Mouse (Mus musculus) liver, embryonic 14.5 days (tissue): Measurements from ENCODE around the gene Asb10. TPM values are rescaled to one million over a fixed set of nuclear protein-coding genes. Genes with fewer than 3 reads are reported as not detected.

Source experiments
- ATAC-seq: fragments of 200-750 bp; cut with Nextera tagmentation; 2 replicates; pipeline ENCODE4 v1.8.0; 2017; ENCODE audit warnings: moderate number of reproducible peaks, mild to moderate bottlenecking, moderate library complexity; ENCODE audit not compliant: insufficient read depth
- DNase-seq, 3 experiments: peaks; one replicate each; pipeline ENCODE4 v3.0.0-alpha.2; 2012 to 2013; ENCODE audit warnings: low read depth in 3 of 3, low spot score in 3 of 3
- H3K27ac ChIP-seq: fragments of 300-500 bp; sonication (generic); 2 replicates; pipeline ENCODE4 v1.5.1; 2014; ENCODE audit warnings: moderate library complexity, mild to moderate bottlenecking, control low read depth, inconsistent platforms
- H3K27me3 ChIP-seq: fragments of 300-500 bp; sonication (generic); 2 replicates; pipeline ENCODE4 v1.6.1; 2014; ENCODE audit warnings: mild to moderate bottlenecking, low read length, moderate library complexity; ENCODE audit not compliant: control insufficient read depth, insufficient read depth
- H3K36me3 ChIP-seq: fragments of 300-500 bp; sonication (generic); replicated peaks from 2 replicates; pipeline ENCODE4 v1.6.1; 2014; ENCODE audit warnings: low read depth; ENCODE audit not compliant: control insufficient read depth, insufficient read depth
- H3K4me1 ChIP-seq, 2 experiments: fragments of 200-500 bp in 1 of 2; fragments of 300-500 bp in 1 of 2; sonication (generic) in 1 of 2; replicated peaks; 2 replicates each; pipeline ENCODE4 v1.6.1; 2012 to 2014; ENCODE audit warnings: antibody characterized with exemption in 1 of 2, inconsistent platforms in 1 of 2, low read length in 1 of 2; ENCODE audit not compliant: control insufficient read depth in 2 of 2, insufficient read depth in 2 of 2
- H3K4me2 ChIP-seq: fragments of 300-500 bp; sonication (generic); 2 replicates; pipeline ENCODE4 v1.6.1; 2014; ENCODE audit warnings: low read depth, mild to moderate bottlenecking, control low read depth, moderate library complexity
- H3K4me3 ChIP-seq, 2 experiments: fragments of 200-500 bp in 1 of 2; fragments of 300-500 bp in 1 of 2; sonication (generic) in 1 of 2; 2 replicates each; pipeline ENCODE4 v1.5.1; 2012 to 2014; ENCODE audit warnings: low read depth in 2 of 2, low read length in 2 of 2, mild to moderate bottlenecking in 2 of 2, control low read depth in 1 of 2, inconsistent platforms in 1 of 2, moderate library complexity in 1 of 2; ENCODE audit not compliant: insufficient read depth in 1 of 2
- H3K9ac ChIP-seq: fragments of 300-500 bp; sonication (generic); replicated peaks from 2 replicates; pipeline ENCODE4 v1.6.1; 2014; ENCODE audit warnings: mild to moderate bottlenecking, control low read depth, moderate library complexity
- H3K9me3 ChIP-seq: fragments of 300-500 bp; sonication (generic); 2 replicates; pipeline ENCODE4 v1.6.1; 2016; ENCODE audit warnings: low read length, mixed read lengths; ENCODE audit not compliant: control insufficient read depth
- CTCF ChIP-seq: IDR thresholded peaks from 2 replicates; pipeline ENCODE4 v1.5.1; 2016; ENCODE audit warnings: antibody characterized with exemption, low read depth, control low read depth
- EP300 ChIP-seq: IDR thresholded peaks from 2 replicates; pipeline ENCODE4 v1.6.1; 2016; ENCODE audit warnings: antibody characterized with exemption, low read depth
- WGBS: fragments of 180-500 bp; shearing (Covaris S2); extraction: QIAGEN DNeasy Blood & Tissue Kit; methylation state at CpG from one replicate; pipeline ENCODE4 v1.1.7; 2014; ENCODE audit not compliant: insufficient replicate concordance; 5-methylcytosine and 5-hydroxymethylcytosine counted together
- polyA plus RNA-seq, 2 experiments: library from polyadenylated mRNA; depleted of rRNA in 1 of 2; stranded (reverse) in 1 of 2; unstranded in 1 of 2; fragments of >200 nt; fragmentation: Nextera tagmentation in 1 of 2; extraction: Ambion mirVana in 1 of 2; gene quantifications; 2 replicates each; pipeline versions ENCODE4 v1.2.1 to v1.2.3; 2012 to 2014

Asb10 gene
- polyA plus RNA-seq, 2 experiments, result 0.08 TPM; not detected in 1

- DNase-seq (no peak), ATAC-seq (no peak)
- Histone ChIP-seq H3K4me1 (no peaks in the 10 kb centered on the region; a peak in 1 of 4 replicates), H3K4me2 (no peak overlapping the region), H3K9ac (no peak overlapping the region), H3K27ac (no peak overlapping the region), H3K4me3 (no peak overlapping the region), H3K27me3 (no peaks in the 10 kb centered on the region; the same call in 1 of the 2 replicates), H3K36me3 (no peaks in the 10 kb centered on the region), H3K9me3 (no peaks in the 10 kb centered on the region)
- WGBS, result 67% methylated on average over 5 of the region's 5 CpGs
- no peak for TF ChIP-seq CTCF
- no peak for TF ChIP-seq EP300
Measured at GRCm38 (mm10) chr5:24536511-24536910, 4.3 kb downstream of the Asb10 start.

DNA sequence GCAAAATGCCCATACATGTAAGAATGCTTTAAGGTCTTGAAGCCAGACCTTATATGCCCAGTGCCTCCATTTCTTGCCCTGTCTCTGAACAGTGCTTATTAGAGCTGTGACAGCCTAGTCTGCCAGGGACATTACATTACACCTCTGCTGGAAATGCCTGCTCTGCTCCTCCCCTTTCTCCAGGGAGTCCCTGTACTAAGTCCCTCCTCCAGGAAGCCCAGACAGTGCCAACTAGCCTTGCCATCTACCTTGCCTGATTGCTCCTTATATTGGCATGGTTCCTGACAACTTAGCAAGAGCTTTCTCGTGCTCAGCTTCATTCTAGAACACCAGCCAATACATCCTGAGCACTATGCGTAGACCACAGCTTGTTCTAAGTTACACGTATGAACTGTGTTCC, 5.0 kb downstream of the Asb10 start:
- WGBS, result 51% methylated on average over 3 of the region's 3 CpGs
- Histone ChIP-seq H3K36me3 (no peaks in the 10 kb centered on the region), H3K27ac (no peak overlapping the region), H3K9ac (no peak overlapping the region), H3K4me3 (no peak overlapping the region), H3K9me3 (no peaks in the 10 kb centered on the region), H3K4me1 (no peaks in the 10 kb centered on the region), H3K4me2 (no peak overlapping the region), H3K27me3 (no peaks in the 10 kb centered on the region; the same call in 1 of the 2 replicates)
- ATAC-seq (no peak), DNase-seq (no peak)
- TF ChIP-seq EP300, result no peak
- no peak for TF ChIP-seq CTCF

DNA sequence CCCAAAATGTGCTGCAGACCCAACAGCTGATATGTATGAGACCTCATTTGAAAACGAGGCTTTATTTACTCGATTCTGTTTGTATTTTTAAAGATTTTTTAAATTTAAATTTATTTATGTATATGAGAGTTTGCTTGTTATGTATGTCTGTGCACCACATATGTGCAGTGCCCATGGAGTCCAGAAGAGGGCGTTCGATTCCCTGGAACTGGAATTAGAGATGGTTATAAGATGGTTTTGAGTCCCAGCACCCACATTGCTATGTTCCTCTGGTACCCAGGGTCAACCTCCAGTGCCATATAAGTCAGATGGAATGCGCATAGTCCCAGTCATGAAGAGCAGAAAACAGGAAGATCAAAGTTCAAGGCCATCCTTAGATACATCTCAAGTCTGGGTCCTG, 6.5 kb downstream of the Asb10 start:
- Histone ChIP-seq H3K4me1 (no peaks in the 10 kb centered on the region), H3K9ac (no peak overlapping the region), H3K27me3 (peaks cover 7% of the 10 kb centered on the region), H3K36me3 (no peaks in the 10 kb centered on the region), H3K9me3 (no peaks in the 10 kb centered on the region), H3K4me2 (no peak overlapping the region), H3K4me3 (no peak overlapping the region), H3K27ac (no peak overlapping the region)
- DNase-seq (no peak), ATAC-seq (no peak)
- WGBS, result 27% methylated on average over 5 of the region's 5 CpGs
- TF ChIP-seq CTCF (peak; percentile 34; the same call in 1 of the 2 replicates), EP300 (no peak)

GRCm38 (mm10) chr5:24533391-24533790, 7.4 kb downstream of the Asb10 start:
- ATAC-seq, result no peak
- TF ChIP-seq CTCF (no peak), EP300 (no peak)
- 49% methylated on average over 11 of the region's 11 CpGs for WGBS
- H3K9me3 ChIP-seq, result no peaks in the 10 kb centered on the region
- no peak overlapping the region for H3K27ac ChIP-seq
- H3K9ac ChIP-seq, result no peak overlapping the region
- H3K27me3 ChIP-seq, result peaks cover 16% of the 10 kb centered on the region
- DNase-seq, result no peak
- H3K36me3 ChIP-seq, result no peaks in the 10 kb centered on the region
- H3K4me3 ChIP-seq, result no peak overlapping the region
- H3K4me2 ChIP-seq, result no peak overlapping the region
- H3K4me1 ChIP-seq, result no peaks in the 10 kb centered on the region

DNA sequence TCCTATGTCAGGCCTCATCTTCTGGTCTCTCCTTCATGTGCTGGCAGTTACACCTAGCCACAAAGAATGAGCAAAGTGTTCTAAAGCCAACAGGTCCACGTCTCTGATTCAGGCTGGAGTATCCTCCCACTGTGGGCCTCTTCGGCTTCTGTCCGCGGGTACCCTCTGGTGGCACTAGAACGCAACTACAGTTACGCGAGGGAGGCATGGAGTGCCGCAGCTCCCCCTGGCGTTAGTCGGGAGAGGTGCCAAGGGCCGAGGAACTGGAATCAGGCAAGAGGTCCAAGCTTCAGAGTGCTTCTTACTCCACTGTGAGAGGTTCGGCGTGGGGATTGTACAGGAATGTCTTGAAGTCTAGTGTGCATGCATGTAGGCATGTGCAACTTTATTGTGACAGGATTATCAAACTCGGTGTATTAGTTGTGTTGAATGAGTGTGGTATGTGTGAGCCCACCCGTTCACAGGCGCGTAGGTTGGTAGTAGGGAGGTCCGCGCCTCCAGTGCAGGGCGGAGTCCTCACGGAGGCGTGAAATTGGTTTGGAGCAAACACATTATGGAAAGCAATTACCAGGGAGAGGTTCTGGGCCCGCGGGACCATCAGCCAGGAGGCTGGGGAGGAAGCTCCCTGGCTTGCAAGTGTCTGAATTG, 10.6 kb downstream of the Asb10 start:
- no peaks in the 10 kb centered on the region for H3K4me1 ChIP-seq
- no peak overlapping the region for H3K4me2 ChIP-seq
- no peaks in the 10 kb centered on the region for H3K9me3 ChIP-seq
- no peak overlapping the region for H3K9ac ChIP-seq
- H3K27ac ChIP-seq, result no peak overlapping the region
- ATAC-seq, result peak; percentile 55; the same call in 1 of the 2 replicates
- DNase-seq, result peak; percentile 57 to 71 (median 61)
- TF ChIP-seq CTCF (peak; percentile 100), EP300 (no peak)
- H3K4me3 ChIP-seq, result no peak overlapping the region
- WGBS, result 15% methylated on average over 24 of the region's 24 CpGs
- H3K27me3 ChIP-seq, result peaks cover 48% of the 10 kb centered on the region
- H3K36me3 ChIP-seq, result no peaks in the 10 kb centered on the region
